ENCODE assay signal across 29 mouse cellular contexts in genomic region chr10:52427634-52428415, GRCm38 (mm10). TPM values are rescaled to one million over a fixed set of nuclear protein-coding genes. Genes with fewer than 3 reads are reported as not detected.
DNase-seq lines count a peak whose midpoint lies in the region; ATAC-seq and TF ChIP-seq lines count a peak whose summit lies in the region.
"Had no signal": no experiment of that assay in that cellular context is flagged by ENCODE, and none has a peak within 500 bp of the region (broad histone marks: within the 10 kb centered on the region; RNA-seq: fewer than 3 reads in every experiment).

No protein-coding gene starts in this region.

- no peaks in the 10 kb centered on the region for H3K9me3 ChIP-seq in forebrain, embryonic 11.5 days (ENCODE audit: control insufficient read depth, low read length)
- no peaks in the 10 kb centered on the region for H3K9me3 ChIP-seq in forebrain, embryonic 10.5 days
- no peaks in the 10 kb centered on the region for H3K9me3 ChIP-seq in ES-E14 (ENCODE audit: control insufficient read depth, insufficient read depth, low read depth, low read length)
- no peaks in the 10 kb centered on the region for H3K9me3 ChIP-seq in intestine, embryonic 16.5 days (ENCODE audit: control insufficient read depth, low read length)
- H3K9me3 ChIP-seq: embryonic facial prominence, embryonic 12.5 days; heart, embryonic 15.5 days; limb, embryonic 15.5 days; neural tube, embryonic 13.5 days had no signal

- ATAC-seq in forebrain, embryonic 11.5 days (replicated peaks; ENCODE audit: low FRiP score), result peak; percentile 50; the same call in 1 of the 2 replicates
- ATAC-seq in intestine, embryonic 16.5 days, result peak; percentile 79
- ATAC-seq: CD4-positive, CD25-positive, alpha-beta regulatory T cell, adult 4 months; hindbrain, postnatal 0 days; liver, postnatal 0 days had no signal

- WGBS in forebrain, embryonic 11.5 days, result 31% methylated on average over 2 of the region's 2 CpGs
- WGBS in forebrain, embryonic 10.5 days, result 51% methylated on average over 2 of the region's 2 CpGs
- 50% methylated on average over 2 of the region's 2 CpGs for WGBS in liver, adult 2 months
- 36% methylated on average over 2 of the region's 2 CpGs for WGBS in intestine, embryonic 16.5 days

- H3K27me3 ChIP-seq in forebrain, embryonic 11.5 days (ENCODE audit: control insufficient read depth, insufficient read depth, low read length), result no peaks in the 10 kb centered on the region
- H3K27me3 ChIP-seq in forebrain, embryonic 10.5 days (ENCODE audit: poor library complexity, severe bottlenecking), result no peaks in the 10 kb centered on the region
- H3K27me3 ChIP-seq in liver, adult 2 months (ENCODE audit: control insufficient read depth, insufficient read depth, low read length), result no peaks in the 10 kb centered on the region
- no peaks in the 10 kb centered on the region for H3K27me3 ChIP-seq in intestine, embryonic 16.5 days (replicated peaks; ENCODE audit: control insufficient read depth, insufficient read depth, low read length)
- H3K27me3 ChIP-seq: embryonic facial prominence, embryonic 12.5 days; heart, embryonic 15.5 days; limb, embryonic 15.5 days; neural tube, embryonic 13.5 days had no signal

- peaks cover 2% of the 10 kb centered on the region; the same call in 1 of the 2 replicates for H3K36me3 ChIP-seq in forebrain, embryonic 11.5 days (ENCODE audit: control insufficient read depth, insufficient read depth, low read length)
- H3K36me3 ChIP-seq in forebrain, embryonic 10.5 days (replicated peaks), result peaks cover 41% of the 10 kb centered on the region
- H3K36me3 ChIP-seq in liver, adult 2 months (ENCODE audit: control insufficient read depth, insufficient read depth, low read length), result peaks cover 28% of the 10 kb centered on the region
- H3K36me3 ChIP-seq in ES-E14 (ENCODE audit: control insufficient read depth, insufficient read depth, low read length, poor library complexity, severe bottlenecking), result peaks cover 6% of the 10 kb centered on the region
- H3K36me3 ChIP-seq in intestine, embryonic 16.5 days (ENCODE audit: control insufficient read depth, insufficient read depth, low read length), result peaks cover 9% of the 10 kb centered on the region

- in situ Hi-C loops in ES-E14 (cut with MboI; ENCODE audit: low sequenced_read_pairs in 2 of 2, unreplicated experiment in 2 of 2), result no loop called here

- H3K79me2 ChIP-seq in liver, adult 2 months (ENCODE audit: control insufficient read depth, insufficient read depth, low read length), result peaks cover 19% of the 10 kb centered on the region; the same call in 1 of the 2 replicates

- no peak overlapping the region for H3K27ac ChIP-seq in forebrain, embryonic 11.5 days (ENCODE audit: low read depth, low read length)
- H3K27ac ChIP-seq in forebrain, embryonic 10.5 days, result no peak overlapping the region
- no peak overlapping the region for H3K27ac ChIP-seq in liver, adult 2 months (replicated peaks; ENCODE audit: insufficient read depth, low read depth, low read length)
- peak overlapping the region; percentile 43; the same call in 1 of the 2 replicates for H3K27ac ChIP-seq in ES-E14 (ENCODE audit: insufficient read depth, low read depth, low read length, poor library complexity, severe bottlenecking)
- H3K27ac ChIP-seq in intestine, embryonic 16.5 days (ENCODE audit: low read length), result peak overlapping the region; percentile 50
- H3K27ac ChIP-seq: embryonic facial prominence, embryonic 12.5 days; heart, embryonic 15.5 days; hindbrain, postnatal 0 days; limb, embryonic 15.5 days; neural tube, embryonic 13.5 days had no signal

- no peak overlapping the region for H3K9ac ChIP-seq in forebrain, embryonic 11.5 days (ENCODE audit: low read length)
- no peak overlapping the region for H3K9ac ChIP-seq in liver, adult 2 months (ENCODE audit: low read depth, low read length)
- no peak overlapping the region for H3K9ac ChIP-seq in ES-E14 (ENCODE audit: insufficient read depth, low read depth, low read length, poor library complexity, severe bottlenecking)
- no peak overlapping the region for H3K9ac ChIP-seq in intestine, embryonic 16.5 days (ENCODE audit: low read depth, low read length)
- H3K9ac ChIP-seq: embryonic facial prominence, embryonic 12.5 days; heart, embryonic 15.5 days; limb, embryonic 15.5 days; liver, postnatal 0 days; neural tube, embryonic 13.5 days had no signal

- no peak overlapping the region for H3K4me3 ChIP-seq in forebrain, embryonic 11.5 days (ENCODE audit: low read depth, low read length)
- no peak overlapping the region for H3K4me3 ChIP-seq in forebrain, embryonic 10.5 days
- no peak overlapping the region for H3K4me3 ChIP-seq in liver, adult 2 months (ENCODE audit: insufficient read depth, low read depth, low read length)
- no peak overlapping the region for H3K4me3 ChIP-seq in ES-E14 (ENCODE audit: insufficient read depth in 1 of 2, low read depth in 1 of 2, low read length in 2 of 2, poor library complexity in 1 of 2, severe bottlenecking in 1 of 2)
- no peak overlapping the region for H3K4me3 ChIP-seq in intestine, embryonic 16.5 days (ENCODE audit: low read length)
- H3K4me3 ChIP-seq: embryonic facial prominence, embryonic 12.5 days; erythroblast, embryonic 14.5 days; heart, embryonic 15.5 days; limb, embryonic 15.5 days; neural tube, embryonic 13.5 days had no signal

- no peak for TF ChIP-seq POLR2A in liver, adult 2 months (IDR thresholded peaks at IDR 0.05; ENCODE audit: extremely low read depth, insufficient read depth, low read length)

- no peaks in the 10 kb centered on the region for H3K4me1 ChIP-seq in forebrain, embryonic 11.5 days (replicated peaks; ENCODE audit: control insufficient read depth, insufficient read depth, low read length)
- peaks cover 10% of the 10 kb centered on the region for H3K4me1 ChIP-seq in forebrain, embryonic 10.5 days
- H3K4me1 ChIP-seq in liver, adult 2 months (ENCODE audit: control insufficient read depth, insufficient read depth, low read length), result peaks cover 8% of the 10 kb centered on the region
- H3K4me1 ChIP-seq in ES-E14 (ENCODE audit: control insufficient read depth in 2 of 2, insufficient read depth in 2 of 2, low read length in 2 of 2, poor library complexity in 1 of 2), result peaks cover 7 to 12% of the 10 kb centered on the region in 2 experiments; a peak in 3 of 4 replicates
- peaks cover 7% of the 10 kb centered on the region for H3K4me1 ChIP-seq in intestine, embryonic 16.5 days (ENCODE audit: control insufficient read depth, insufficient read depth, low read length)
- H3K4me1 ChIP-seq: embryonic facial prominence, embryonic 12.5 days; limb, embryonic 15.5 days had no signal

- no peak for DNase-seq in forebrain, embryonic 11.5 days (ENCODE audit: low spot score)
- no peak for DNase-seq in forebrain, embryonic 10.5 days (ENCODE audit: extremely low spot score, low spot score)
- DNase-seq in liver, adult 2 months (ENCODE audit: extremely low read depth, low read depth, low spot score), result peak; percentile 24
- DNase-seq in liver (no peak), ES-E14 (ENCODE audit: low read depth, low spot score) (no peak)
- DNase-seq in urinary bladder, adult 2 months (ENCODE audit: low spot score), result no peak
- DNase-seq in retina, postnatal 1 day, result no peak
- DNase-seq: cerebellum, adult 2 months; gastrocnemius, postnatal 10 days; kidney, adult 8-10 months; liver, postnatal 0 days; lung, postnatal 10 days; spleen, adult 18-20 months; thymus, adult 18-20 months; thymus, postnatal 4 days had no signal

- no peak for TF ChIP-seq CTCF in liver, adult 2 months (IDR thresholded peaks at IDR 0.05; ENCODE audit: low read depth, low read length)

- no peak overlapping the region for H3K4me2 ChIP-seq in forebrain, embryonic 11.5 days (ENCODE audit: low read depth, low read length, severe bottlenecking)
- peak overlapping the region; percentile 23 for H3K4me2 ChIP-seq in intestine, embryonic 16.5 days (ENCODE audit: low read depth, low read length)
- H3K4me2 ChIP-seq: embryonic facial prominence, embryonic 12.5 days; heart, embryonic 15.5 days; limb, embryonic 15.5 days; neural tube, embryonic 13.5 days had no signal

TF ChIP-seq in ES-E14, 5 proteins besides CTCF, POLR2A, EP300 and RAD21:
- TF ChIP-seq ZNF384 (IDR thresholded peaks at IDR 0.05; ENCODE audit: low read depth, low read length), result no peak
- no peak for TF ChIP-seq CHD2 (IDR thresholded peaks at IDR 0.05; ENCODE audit: low read depth, low read length)
- no peak for TF ChIP-seq MAFK (IDR thresholded peaks at IDR 0.05; ENCODE audit: insufficient read depth, low read depth, low read length)
- no peak for TF ChIP-seq ZC3H11A (IDR thresholded peaks at IDR 0.05; ENCODE audit: borderline replicate concordance, low read depth, low read length)
- TF ChIP-seq HCFC1 (IDR thresholded peaks at IDR 0.05; ENCODE audit: borderline replicate concordance, insufficient read depth, low read length), result no peak

RNA-seq across cellular contexts. Expression of gene Nus1, which starts 10.5 kb away (rescaled TPM):
- 15.1 and 16.9 TPM in 2 replicates for polyA plus RNA-seq in forebrain, embryonic 11.5 days (2014; fragmentation: Nextera tagmentation; extraction: Ambion mirVana)
- 12.1 and 12.5 TPM in 2 replicates for polyA plus RNA-seq in forebrain, embryonic 10.5 days (2016; fragmentation: Nextera tagmentation; extraction: Ambion mirVana)
- 13.6 and 13.7 TPM in 2 replicates for total RNA-seq in liver, adult 2 months (2014; rRNA removed)
- polyA plus RNA-seq in liver, adult 2 months (2012; rRNA removed), result 9.7 and 11.6 TPM in 2 replicates
- total RNA-seq in ES-E14 (2012; rRNA removed), result 34.4 and 38.4 TPM in 2 replicates
- polyA plus RNA-seq in intestine, embryonic 16.5 days (2015; fragmentation: Nextera tagmentation; extraction: Ambion mirVana), result 12.9 and 13.1 TPM in 2 replicates
- 19.6 and 22.7 TPM in 2 replicates for polyA plus RNA-seq in urinary bladder, adult 2 months (2012; rRNA removed)

RNA-seq across cellular contexts. Expression of gene Nepn, which starts 39.1 kb away (rescaled TPM):
- not detected in 2 replicates for polyA plus RNA-seq in forebrain, embryonic 11.5 days (2014; fragmentation: Nextera tagmentation; extraction: Ambion mirVana)
- not detected in 2 replicates for polyA plus RNA-seq in forebrain, embryonic 10.5 days (2016; fragmentation: Nextera tagmentation; extraction: Ambion mirVana)
- not detected in 2 replicates for total RNA-seq in liver, adult 2 months (2014; rRNA removed)
- not detected in 2 replicates for polyA plus RNA-seq in liver, adult 2 months (2012; rRNA removed)
- not detected in 2 replicates for total RNA-seq in ES-E14 (2012; rRNA removed)
- polyA plus RNA-seq in intestine, embryonic 16.5 days (2015; fragmentation: Nextera tagmentation; extraction: Ambion mirVana), result 0.36 and 0.77 TPM in 2 replicates
- 0.11 and 0.13 TPM in 2 replicates for polyA plus RNA-seq in urinary bladder, adult 2 months (2012; rRNA removed)
- total RNA-seq: common myeloid progenitor, adult 5-6 weeks; gastrocnemius, postnatal 10 days; hematopoietic stem cell, adult 5-6 weeks; hindbrain, postnatal 0 days; layer of hippocampus, adult 8-10 months; left cerebral cortex, adult 18-20 months; left cerebral cortex, postnatal 36 days; megakaryocyte progenitor cell, adult 5-6 weeks had no signal
- polyA plus RNA-seq: CD4-positive, CD25-positive, alpha-beta regulatory T cell, adult 4 months; erythroblast, embryonic 14.5 days; heart, embryonic 15.5 days; hindbrain, postnatal 0 days; limb, embryonic 15.5 days; liver, postnatal 0 days; neural tube, embryonic 13.5 days had no signal

RNA-seq across cellular contexts. Expression of gene Gopc, which starts 45.9 kb away (rescaled TPM):
- 15.2 and 16.2 TPM in 2 replicates for polyA plus RNA-seq in forebrain, embryonic 11.5 days (2014; fragmentation: Nextera tagmentation; extraction: Ambion mirVana)
- 15.8 and 16.0 TPM in 2 replicates for polyA plus RNA-seq in forebrain, embryonic 10.5 days (2016; fragmentation: Nextera tagmentation; extraction: Ambion mirVana)
- 14.9 and 16.5 TPM in 2 replicates for total RNA-seq in liver, adult 2 months (2014; rRNA removed)
- polyA plus RNA-seq in liver, adult 2 months (2012; rRNA removed), result 3.7 and 4.8 TPM in 2 replicates
- 6.9 and 9.1 TPM in 2 replicates for total RNA-seq in ES-E14 (2012; rRNA removed)
- 15.9 and 16.0 TPM in 2 replicates for polyA plus RNA-seq in intestine, embryonic 16.5 days (2015; fragmentation: Nextera tagmentation; extraction: Ambion mirVana)
- polyA plus RNA-seq in urinary bladder, adult 2 months (2012; rRNA removed), result 14.2 and 18.7 TPM in 2 replicates

Comparison
In these comparisons a context has a peak if more than half of its experiments do, and no peak if none do; other contexts are left out.
1. H3K27ac ChIP-seq: peak in ES-E14 (single experiment) and intestine, embryonic 16.5 days (single experiment); none in forebrain, embryonic 11.5 days (single experiment), forebrain, embryonic 10.5 days (single experiment) and liver, adult 2 months (single experiment).